Mouse (Mus musculus) hindbrain, embryonic 10.5 days (tissue): ENCODE results near the gene Rnf8. TPM values are rescaled to one million over a fixed set of nuclear protein-coding genes. Genes with fewer than 3 reads are reported as not detected.
A peak's percentile ranks its signal among the peaks of the same experiment; 100 is the strongest.

Source experiments
- DNase-seq: peaks from one replicate; pipeline ENCODE4 v3.0.0-alpha.2; 2017; ENCODE audit warnings: low spot score
- H3K27ac ChIP-seq: fragments of 300-500 bp; sonication (generic); 2 replicates; pipeline ENCODE4 v1.5.1; 2016; ENCODE audit warnings: mild to moderate bottlenecking, moderate library complexity
- H3K27me3 ChIP-seq: fragments of 300-500 bp; sonication (generic); 2 replicates; pipeline ENCODE4 v1.6.1; 2016; ENCODE audit warnings: mild to moderate bottlenecking; ENCODE audit not compliant: poor library complexity, insufficient read depth, severe bottlenecking
- H3K36me3 ChIP-seq: fragments of 300-500 bp; sonication (generic); 2 replicates; pipeline ENCODE4 v1.6.1; 2016; ENCODE audit warnings: mild to moderate bottlenecking, moderate library complexity
- H3K4me1 ChIP-seq: fragments of 300-500 bp; sonication (generic); replicated peaks from 2 replicates; pipeline ENCODE4 v1.6.1; 2016; ENCODE audit warnings: mild to moderate bottlenecking
- H3K4me3 ChIP-seq: fragments of 300-500 bp; sonication (generic); 2 replicates; pipeline ENCODE4 v1.5.1; 2016; ENCODE audit warnings: mild to moderate bottlenecking, moderate library complexity
- H3K9me3 ChIP-seq: fragments of 300-500 bp; sonication (generic); 2 replicates; pipeline ENCODE4 v1.6.1; 2016; ENCODE audit warnings: mild to moderate bottlenecking, moderate library complexity
- WGBS: fragments of 180-500 bp; shearing (Covaris S2); methylation state at CpG from one replicate; pipeline ENCODE4 v1.1.7; 2016; 5-methylcytosine and 5-hydroxymethylcytosine counted together
- polyA plus RNA-seq: library from polyadenylated mRNA; unstranded; fragments of >200 nt; fragmentation: Nextera tagmentation; extraction: Ambion mirVana; gene quantifications from 2 replicates; pipeline ENCODE4 v1.2.1, GENCODE M21; 2016

Gene Rnf8
- polyA plus RNA-seq: 107 TPM in 2 replicates

DNA sequence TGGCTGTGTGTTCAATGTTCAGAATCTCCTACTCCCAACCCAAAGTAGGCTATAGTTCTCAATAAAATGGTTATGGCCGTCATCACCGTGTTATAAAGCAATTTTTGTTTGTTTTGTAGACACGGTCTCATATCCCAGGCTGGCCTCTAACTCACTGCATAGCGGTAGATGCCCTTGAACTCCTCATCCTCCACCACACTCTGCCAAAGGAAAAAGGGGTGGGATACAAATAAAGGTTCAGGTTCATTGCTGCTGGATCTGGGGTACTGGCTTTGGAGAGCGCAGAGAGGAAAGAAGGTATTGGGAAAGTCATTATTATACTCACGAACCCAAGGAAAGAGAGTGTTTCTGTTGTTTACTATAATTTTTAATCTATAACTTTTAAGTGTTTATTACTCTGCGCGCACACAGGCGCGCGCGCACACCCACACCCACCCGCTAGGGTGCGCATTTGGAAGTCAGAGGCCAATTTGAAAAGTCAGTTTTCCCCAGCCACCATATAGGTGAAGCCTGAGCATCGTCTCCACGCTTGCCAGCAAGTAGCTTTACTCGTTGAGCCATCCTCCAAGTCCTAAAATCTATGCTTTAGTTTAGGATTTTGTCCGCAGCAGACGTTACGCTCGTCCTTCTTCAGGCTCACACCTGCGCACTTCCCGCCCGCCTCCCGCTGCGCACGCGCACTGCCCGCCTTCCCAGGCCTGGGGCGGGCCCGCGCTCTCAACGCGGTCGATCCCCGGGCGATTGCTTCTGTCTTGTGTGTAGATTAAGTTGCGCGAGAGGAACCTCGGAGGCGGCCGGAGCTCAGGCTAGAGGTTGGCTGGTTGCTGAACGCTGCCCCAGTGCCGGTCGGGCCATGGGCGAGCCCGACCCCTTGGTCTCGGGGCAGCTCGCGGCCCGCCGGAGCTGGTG lies at the start of gene Rnf8, which contains the start of gene Gm28043:
Rnf8 (plus strand) TSS at position 676 of the 909 bp plus-strand sequence.
Gm28043 (plus strand) TSS at position 762 of the 909 bp plus-strand sequence.
- Histone ChIP-seq H3K9me3 (no peaks in the 10 kb centered on the region), H3K36me3 (peaks cover 27% of the 10 kb centered on the region), H3K27me3 (no peaks in the 10 kb centered on the region), H3K27ac (peak within 1 kb of the TSS; percentile 99), H3K4me1 (peaks cover 31% of the 10 kb centered on the region), H3K4me3 (peak within 1 kb of the TSS; percentile 99)
- peak; percentile 94 for DNase-seq
- 2% methylated on average over 52 of the region's 52 CpGs for WGBS

DNA sequence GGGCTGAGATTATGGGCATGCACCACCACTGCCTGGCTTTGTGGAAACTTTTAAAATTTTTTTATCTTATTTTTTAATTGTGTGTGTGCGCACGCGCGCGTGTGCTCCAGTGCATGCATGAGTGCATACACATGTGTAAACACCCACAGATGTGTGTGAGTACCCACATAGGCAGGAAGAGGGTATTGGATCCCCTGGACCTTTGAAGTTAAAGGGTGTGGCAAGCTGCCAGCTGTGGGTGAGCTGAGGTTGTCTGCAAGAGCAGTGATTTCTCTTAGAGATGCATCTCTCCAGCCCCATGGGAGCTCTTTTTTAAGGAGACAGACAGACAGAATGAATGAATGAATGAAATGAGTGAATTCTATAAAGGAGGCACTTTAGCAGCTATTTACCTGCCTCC lies 49.1 kb upstream of the Rnf8 start:
- no peak overlapping the region for H3K4me3 ChIP-seq
- 98% methylated on average over 5 of the region's 5 CpGs for WGBS
- H3K36me3 ChIP-seq: peaks cover 66% of the 10 kb centered on the region
- no peak for DNase-seq
- H3K9me3 ChIP-seq: no peaks in the 10 kb centered on the region
- no peaks in the 10 kb centered on the region for H3K27me3 ChIP-seq
- no peaks in the 10 kb centered on the region for H3K4me1 ChIP-seq
- no peak overlapping the region for H3K27ac ChIP-seq

DNA sequence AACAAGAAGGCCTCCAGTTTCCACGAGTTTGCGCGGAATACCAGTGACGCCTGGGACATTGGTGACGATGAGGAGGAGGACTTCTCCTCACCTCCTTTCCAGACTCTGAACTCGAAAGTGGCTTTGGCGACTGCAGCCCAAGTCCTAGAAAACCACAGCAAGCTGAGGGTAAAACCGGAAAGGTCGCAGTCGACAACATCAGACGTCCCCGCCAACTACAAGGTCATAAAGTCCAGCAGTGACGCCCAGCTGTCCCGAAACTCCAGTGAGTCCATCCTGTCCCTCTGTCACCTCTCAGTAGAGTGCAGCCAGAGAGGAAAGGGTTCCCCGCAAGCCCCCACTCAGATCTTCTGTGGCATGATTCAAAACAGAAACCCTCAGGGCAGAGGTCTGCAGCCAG lies 46.2 kb upstream of the Rnf8 start:
- no peak overlapping the region for H3K4me3 ChIP-seq
- 86% methylated on average over 15 of the region's 15 CpGs for WGBS
- peaks cover 95% of the 10 kb centered on the region for H3K36me3 ChIP-seq
- no peaks in the 10 kb centered on the region for H3K27me3 ChIP-seq
- no peak for DNase-seq
- no peak overlapping the region for H3K27ac ChIP-seq
- H3K4me1 ChIP-seq: no peaks in the 10 kb centered on the region
- H3K9me3 ChIP-seq: no peaks in the 10 kb centered on the region

DNA sequence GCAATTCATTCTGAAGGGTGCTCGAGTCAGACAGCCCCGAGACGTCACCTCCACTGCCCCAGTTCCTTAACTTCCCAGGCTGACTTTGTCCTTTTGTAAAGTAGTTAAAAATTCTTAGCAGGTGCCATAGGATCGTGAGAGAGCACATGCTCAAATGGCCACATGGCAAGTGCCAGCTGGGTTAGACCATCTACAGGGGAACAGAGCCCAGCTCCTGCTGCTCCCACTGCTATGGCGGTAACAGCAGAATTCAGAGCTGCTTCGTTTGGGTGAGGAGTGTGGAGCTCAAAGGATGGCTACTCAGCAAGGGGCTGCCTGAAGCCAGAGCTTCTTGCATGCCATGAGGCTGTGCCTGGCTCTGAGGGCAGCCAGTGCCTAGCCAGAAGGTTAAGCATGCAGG lies 44.8 kb upstream of the Rnf8 start:
- no peak overlapping the region for H3K4me3 ChIP-seq
- no peak for DNase-seq
- 86% methylated on average over 6 of the region's 6 CpGs for WGBS
- no peaks in the 10 kb centered on the region for H3K4me1 ChIP-seq
- no peaks in the 10 kb centered on the region for H3K9me3 ChIP-seq
- H3K27me3 ChIP-seq: no peaks in the 10 kb centered on the region
- H3K36me3 ChIP-seq: peaks cover 97% of the 10 kb centered on the region
- H3K27ac ChIP-seq: no peak overlapping the region

DNA sequence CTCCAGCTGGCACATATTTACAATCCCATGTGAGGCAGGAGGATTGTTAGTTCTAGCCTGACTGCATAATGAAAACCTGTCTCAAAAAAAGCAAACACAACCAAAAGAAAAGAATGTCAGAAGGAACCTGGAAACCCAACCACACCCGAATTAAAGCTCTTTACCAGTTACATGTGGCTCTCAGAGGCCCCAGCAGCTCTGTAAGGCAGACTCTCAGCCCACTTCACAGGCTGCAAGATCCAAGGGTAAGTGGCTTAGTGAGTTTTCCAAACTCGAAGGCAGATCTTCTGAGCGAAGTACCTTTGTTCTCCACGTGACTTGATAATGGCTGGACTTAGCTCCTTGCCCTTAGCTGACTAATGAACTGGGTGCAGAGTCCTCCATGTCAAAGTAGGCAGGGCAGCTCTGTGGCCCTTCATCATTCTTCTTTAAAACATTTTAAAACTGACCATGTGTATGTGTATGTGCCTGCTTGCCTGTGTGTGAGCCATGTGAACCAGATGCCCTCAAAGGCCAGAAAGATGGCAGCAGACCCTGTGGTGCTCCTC lies 34.9 kb upstream of the Rnf8 start:
- Histone ChIP-seq H3K4me3 (no peak overlapping the region), H3K36me3 (peaks cover 89% of the 10 kb centered on the region), H3K4me1 (no peaks in the 10 kb centered on the region), H3K9me3 (no peaks in the 10 kb centered on the region), H3K27ac (no peak overlapping the region), H3K27me3 (no peaks in the 10 kb centered on the region)
- no peak for DNase-seq
- 88% methylated on average over 4 of the region's 4 CpGs for WGBS

DNA sequence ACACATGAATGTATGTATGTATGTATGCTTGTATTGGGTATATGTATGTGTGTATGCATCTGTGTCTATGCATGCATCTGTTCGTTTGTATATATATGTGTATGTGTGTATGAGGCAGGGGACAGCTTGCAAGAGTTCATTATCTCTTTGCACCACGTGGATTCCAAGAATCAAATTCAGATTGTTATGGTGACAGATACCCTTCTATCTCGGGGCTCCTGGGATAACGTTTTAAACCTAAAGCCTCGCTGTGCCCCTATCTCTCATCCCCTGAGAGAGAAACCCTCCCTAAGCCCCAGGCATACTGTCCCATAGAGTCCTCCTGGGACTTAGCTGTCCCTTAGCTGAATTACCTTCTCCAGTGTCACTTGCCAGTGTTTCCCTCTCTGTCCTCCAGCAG lies 31.0 kb upstream of the Rnf8 start:
- no peak overlapping the region for H3K4me3 ChIP-seq
- 0 out of 2 replicates have a peak, but pooled peaks cover under 1% of the 10 kb centered on the region for H3K4me1 ChIP-seq
- 88% methylated on average over 5 of the region's 5 CpGs for WGBS
- no peak overlapping the region for H3K27ac ChIP-seq
- no peak for DNase-seq
- H3K36me3 ChIP-seq: peaks cover 74% of the 10 kb centered on the region
- H3K27me3 ChIP-seq: no peaks in the 10 kb centered on the region
- H3K9me3 ChIP-seq: no peaks in the 10 kb centered on the region

DNA sequence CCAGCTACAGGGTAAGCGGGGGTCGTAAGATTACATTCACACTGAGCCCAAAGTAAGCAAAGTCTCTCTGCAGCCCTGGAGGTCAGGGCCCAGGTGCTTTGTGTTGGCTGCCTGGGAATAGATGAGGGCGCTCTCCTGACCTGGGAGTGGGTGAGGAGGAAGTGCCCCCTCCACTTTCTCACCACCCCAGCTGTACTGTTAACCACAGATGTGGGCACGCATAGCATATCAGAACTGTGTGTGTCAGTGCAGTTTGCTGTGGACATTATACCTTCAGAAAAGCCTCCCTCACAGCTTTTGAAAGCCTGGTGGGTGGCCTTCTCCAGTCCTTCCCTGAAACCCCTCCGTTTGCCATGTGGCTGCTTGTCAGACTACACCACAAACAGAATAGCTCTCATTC lies 30.3 kb upstream of the Rnf8 start:
- 85% methylated on average over 5 of the region's 5 CpGs for WGBS

DNA sequence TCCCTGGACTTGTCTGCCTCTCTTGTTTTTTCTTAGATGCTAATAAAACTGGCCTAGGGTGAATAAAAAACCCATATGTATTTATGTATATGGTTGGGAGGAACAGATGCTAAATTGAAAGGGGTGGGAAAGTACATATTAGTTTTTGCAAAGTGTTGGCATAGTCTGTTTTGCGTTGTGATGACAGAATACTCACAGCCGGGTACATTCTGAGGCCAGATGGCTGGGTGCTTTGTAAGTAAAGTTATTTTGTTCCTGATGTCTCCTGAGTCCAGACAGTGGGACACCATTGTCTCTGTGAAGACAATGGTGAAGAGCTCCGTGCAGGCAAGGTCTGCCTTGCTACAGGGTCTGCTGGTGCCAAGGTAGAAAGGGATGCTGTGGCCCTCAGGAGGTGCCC lies 29.9 kb upstream of the Rnf8 start:
- DNase-seq: no peak
- H3K9me3 ChIP-seq: no peaks in the 10 kb centered on the region
- H3K27me3 ChIP-seq: no peaks in the 10 kb centered on the region
- no peak overlapping the region for H3K4me3 ChIP-seq
- no peak overlapping the region for H3K27ac ChIP-seq
- H3K4me1 ChIP-seq: peaks cover 12% of the 10 kb centered on the region
- peaks cover 63% of the 10 kb centered on the region for H3K36me3 ChIP-seq
- WGBS: 73% methylated on average over 3 of the region's 3 CpGs

More for the DNA sequence above, 30.3 kb upstream of the Rnf8 start:
- no peak overlapping the region for H3K4me3 ChIP-seq
- no peaks in the 10 kb centered on the region for H3K27me3 ChIP-seq
- H3K9me3 ChIP-seq: no peaks in the 10 kb centered on the region
- peaks cover 66% of the 10 kb centered on the region for H3K36me3 ChIP-seq
- DNase-seq: no peak
- peaks cover 8% of the 10 kb centered on the region for H3K4me1 ChIP-seq
- H3K27ac ChIP-seq: no peak overlapping the region

DNA sequence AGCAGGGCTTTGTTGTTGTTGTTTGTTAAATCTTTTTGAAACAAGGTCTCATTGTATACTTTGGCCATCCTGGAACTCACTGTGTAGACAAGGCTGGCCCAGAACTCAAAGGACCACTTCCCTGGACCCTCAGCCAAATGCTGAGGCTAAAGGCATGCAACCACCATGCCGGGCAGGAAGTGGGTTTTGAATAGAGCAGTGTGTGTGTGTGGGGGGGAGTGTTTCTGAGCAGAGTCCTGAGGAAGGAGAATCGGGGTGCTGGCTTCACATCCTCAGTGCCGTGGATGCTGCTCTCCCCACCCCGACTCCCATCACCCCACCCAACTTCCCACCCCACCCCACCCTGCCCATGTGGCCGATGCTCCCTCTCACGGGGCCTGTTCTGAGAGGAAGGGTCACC lies 29.1 kb upstream of the Rnf8 start:
- Histone ChIP-seq H3K27me3 (no peaks in the 10 kb centered on the region), H3K9me3 (no peaks in the 10 kb centered on the region), H3K4me1 (peaks cover 15% of the 10 kb centered on the region), H3K36me3 (peaks cover 58% of the 10 kb centered on the region), H3K4me3 (no peak overlapping the region), H3K27ac (no peak overlapping the region)
- no peak for DNase-seq
- WGBS: 90% methylated on average over 6 of the region's 6 CpGs

DNA sequence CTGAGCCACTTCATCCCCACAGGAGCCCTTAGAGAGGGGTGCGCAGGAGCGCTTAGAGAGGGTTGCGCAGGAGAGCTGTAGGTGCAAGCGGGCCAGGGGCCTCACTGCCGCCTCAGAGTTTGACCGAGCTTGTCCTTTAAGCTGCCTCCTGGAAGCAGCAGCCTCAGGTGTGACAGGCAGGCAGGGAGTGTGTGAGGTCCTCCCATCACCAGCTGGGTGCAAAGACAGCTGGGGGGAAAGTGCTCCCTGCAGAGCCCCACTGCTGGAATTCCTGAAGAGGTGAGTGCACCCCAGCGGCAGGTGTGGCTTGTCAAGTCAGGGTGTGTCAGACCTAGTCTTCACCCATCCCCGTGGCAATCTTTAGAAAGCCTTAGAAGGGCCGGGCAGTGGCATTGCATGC lies 27.7 kb upstream of the Rnf8 start:
- WGBS: 90% methylated on average over 9 of the region's 9 CpGs
- no peaks in the 10 kb centered on the region for H3K27me3 ChIP-seq
- peaks cover 54% of the 10 kb centered on the region for H3K36me3 ChIP-seq
- H3K27ac ChIP-seq: no peak overlapping the region
- no peak for DNase-seq
- H3K9me3 ChIP-seq: no peaks in the 10 kb centered on the region
- H3K4me3 ChIP-seq: no peak overlapping the region
- H3K4me1 ChIP-seq: peaks cover 15% of the 10 kb centered on the region

DNA sequence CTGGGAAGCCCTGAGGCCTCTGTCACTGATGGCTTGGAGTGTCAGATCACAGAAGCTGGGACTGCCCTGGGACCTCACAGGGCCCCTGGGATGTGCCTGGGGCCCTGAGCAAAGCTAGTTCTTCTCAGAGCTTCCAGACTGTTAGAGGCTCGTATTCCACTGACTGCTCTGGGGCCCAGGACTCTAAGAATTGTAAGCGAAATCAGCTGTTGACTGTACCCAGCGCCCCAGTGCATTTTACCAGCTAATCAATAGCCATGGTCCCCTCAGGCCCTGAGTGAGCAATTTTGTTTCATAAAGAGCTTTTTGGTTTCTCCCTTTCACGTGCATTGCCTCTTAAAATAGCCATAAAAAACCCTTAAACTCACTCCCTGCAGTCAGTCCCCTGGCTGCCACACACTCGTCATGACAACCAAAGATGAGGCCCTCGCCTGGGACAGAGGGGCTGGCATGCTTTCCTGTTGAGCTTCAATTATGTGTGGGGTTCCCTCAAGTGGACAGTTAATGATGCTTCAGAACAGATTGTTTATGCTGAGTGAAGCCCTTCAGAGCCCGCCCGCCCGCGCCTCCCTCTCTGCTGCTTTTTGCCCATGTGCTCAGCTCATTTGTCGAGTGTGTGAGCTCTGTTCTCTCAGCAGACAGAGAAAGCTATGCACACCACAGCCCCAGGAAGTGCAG lies 25.2 kb upstream of the Rnf8 start:
- H3K4me1 ChIP-seq: peaks cover 15% of the 10 kb centered on the region
- no peak overlapping the region for H3K4me3 ChIP-seq
- peak overlapping the region; percentile 63 for H3K27ac ChIP-seq
- H3K9me3 ChIP-seq: no peaks in the 10 kb centered on the region
- no peaks in the 10 kb centered on the region for H3K27me3 ChIP-seq
- WGBS: 57% methylated on average over 11 of the region's 11 CpGs
- H3K36me3 ChIP-seq: peaks cover 50% of the 10 kb centered on the region
- peak; percentile 18 for DNase-seq

DNA sequence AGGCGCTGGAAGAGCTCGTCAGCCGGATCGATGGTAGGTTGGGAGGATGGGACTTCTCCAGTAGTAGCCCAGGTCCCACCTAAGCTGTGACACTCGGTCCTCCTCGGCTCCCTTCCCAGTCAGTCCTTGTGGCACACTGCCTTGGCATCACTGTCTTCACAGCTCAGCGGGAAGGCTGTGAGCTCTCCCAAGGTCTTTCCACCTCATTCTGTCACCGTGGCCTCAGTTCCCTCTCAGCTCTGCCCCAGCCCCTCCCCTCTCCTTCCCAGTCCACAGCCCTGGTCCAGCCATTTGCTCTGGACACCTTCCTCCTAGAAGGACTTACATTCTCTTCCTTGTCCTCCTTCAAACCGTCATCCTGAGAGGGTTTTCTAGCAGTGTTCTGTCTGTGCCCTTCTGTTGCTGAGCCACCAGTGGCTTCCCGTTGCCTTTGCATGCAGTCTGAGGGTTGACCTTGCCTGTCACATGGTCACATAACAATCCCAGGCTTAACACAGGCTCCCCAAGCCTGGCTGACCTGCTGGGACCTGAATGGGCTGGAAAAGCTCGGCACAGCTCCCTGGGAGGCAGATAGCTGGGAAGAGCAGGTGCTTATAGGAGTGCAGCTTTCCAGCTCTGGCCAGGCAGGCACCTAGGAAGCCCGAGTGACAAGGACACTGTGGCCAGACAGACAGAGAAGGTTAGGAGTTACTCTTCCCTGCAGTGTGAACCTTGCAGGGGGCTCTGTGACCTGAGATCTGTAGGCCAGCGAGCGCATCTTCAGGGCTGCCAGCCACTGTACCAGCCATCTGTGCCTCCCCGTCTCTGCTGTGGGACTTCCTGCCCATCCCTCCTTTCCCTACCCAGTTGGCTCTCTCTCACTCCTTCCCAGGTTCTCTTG lies 18.5 kb upstream of the Rnf8 start:
- H3K27me3 ChIP-seq: no peaks in the 10 kb centered on the region
- WGBS: 79% methylated on average over 15 of the region's 15 CpGs

More for the DNA sequence above, 18.5 kb upstream of the Rnf8 start:
- Histone ChIP-seq H3K36me3 (peaks cover 76% of the 10 kb centered on the region), H3K9me3 (no peaks in the 10 kb centered on the region), H3K27ac (peak overlapping the region; percentile 79), H3K4me1 (peaks cover 29% of the 10 kb centered on the region), H3K4me3 (no peak overlapping the region)
- DNase-seq: no peak
